Mouse (Mus musculus) stomach, embryonic 15.5 days (tissue): Measurements from ENCODE around the gene D1Pas1. TPM values are rescaled to one million over a fixed set of nuclear protein-coding genes. Genes with fewer than 3 reads are reported as not detected.

ENCODE experiments used
- ATAC-seq: fragments of 200-750 bp; cut with Nextera tagmentation; 2 replicates; pipeline ENCODE4 v1.8.0; 2017; ENCODE audit warnings: low read depth, moderate number of reproducible peaks, moderate TSS enrichment; ENCODE audit not compliant: insufficient read depth, low FRiP score
- H3K27ac ChIP-seq: fragments of 300-500 bp; sonication (generic); 2 replicates; pipeline ENCODE4 v1.5.1; 2015; ENCODE audit warnings: mild to moderate bottlenecking, inconsistent platforms
- H3K27me3 ChIP-seq: fragments of 300-500 bp; sonication (generic); replicated peaks from 2 replicates; pipeline ENCODE4 v1.6.1; 2015; ENCODE audit warnings: inconsistent platforms
- H3K36me3 ChIP-seq: fragments of 300-500 bp; sonication (generic); 2 replicates; pipeline ENCODE4 v1.6.1; 2015; ENCODE audit warnings: inconsistent platforms
- H3K4me1 ChIP-seq: fragments of 300-500 bp; sonication (generic); 2 replicates; pipeline ENCODE4 v1.6.1; 2015; ENCODE audit warnings: inconsistent platforms
- H3K4me2 ChIP-seq: fragments of 300-500 bp; sonication (generic); 2 replicates; pipeline ENCODE4 v1.6.1; 2015; ENCODE audit warnings: mild to moderate bottlenecking, inconsistent platforms
- H3K4me3 ChIP-seq: fragments of 300-500 bp; sonication (generic); replicated peaks from 2 replicates; pipeline ENCODE4 v1.5.1; 2015; ENCODE audit warnings: inconsistent platforms
- H3K9ac ChIP-seq: fragments of 300-500 bp; sonication (generic); 2 replicates; pipeline ENCODE4 v1.6.1; 2015; ENCODE audit warnings: inconsistent platforms
- H3K9me3 ChIP-seq: fragments of 300-500 bp; sonication (generic); 2 replicates; pipeline ENCODE4 v1.6.1; 2016; ENCODE audit warnings: inconsistent platforms
- WGBS: fragments of 180-500 bp; shearing (Covaris S2); methylation state at CpG from one replicate; pipeline ENCODE4 v1.1.7; 2015; 5-methylcytosine and 5-hydroxymethylcytosine counted together
- polyA plus RNA-seq: library from polyadenylated mRNA; unstranded; fragments of >200 nt; fragmentation: Nextera tagmentation; extraction: Ambion mirVana; gene quantifications from 2 replicates; pipeline ENCODE4 v1.2.1, GENCODE M21; 2015

D1Pas1 gene
- polyA plus RNA-seq, 1 experiment from 2014 or later: 0.06 TPM

DNA sequence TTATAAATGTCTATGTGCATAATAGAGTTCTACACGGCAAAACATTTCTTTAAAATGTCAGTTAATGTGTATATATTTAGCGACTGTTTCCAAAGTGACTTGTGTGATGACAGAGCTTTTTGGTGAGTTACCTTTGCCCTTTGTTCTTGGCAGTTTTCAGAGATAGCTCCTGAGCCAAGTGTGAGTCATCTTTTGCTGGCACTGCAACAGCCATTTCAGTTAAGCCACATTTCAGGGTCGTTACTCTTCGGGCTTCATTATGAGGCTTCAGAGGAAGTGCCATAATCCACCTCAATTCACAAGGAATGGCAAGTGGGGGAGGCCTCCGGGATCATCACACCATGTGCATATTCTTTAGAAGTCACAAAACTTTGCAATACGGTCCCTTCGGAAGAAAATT is 52.8 kb downstream of the D1Pas1 start:
- Histone ChIP-seq H3K4me1 (no peaks in the 10 kb centered on the region), H3K9ac (no peak overlapping the region), H3K27me3 (no peaks in the 10 kb centered on the region), H3K27ac (no peak overlapping the region), H3K36me3 (no peaks in the 10 kb centered on the region), H3K9me3 (no peaks in the 10 kb centered on the region), H3K4me2 (no peak overlapping the region), H3K4me3 (no peak overlapping the region)
- WGBS: 58% methylated on average over 7 of the region's 7 CpGs
- ATAC-seq: no peak

Other genes starting within 250 kb of the D1Pas1 start
- 61.9 and 65.3 TPM in 2 replicates for gene Rrp15, start 218.1 kb upstream of the D1Pas1 start, polyA plus RNA-seq
- 0.67 TPM in 2 replicates for gene Spata17, start 248.0 kb downstream of the D1Pas1 start, polyA plus RNA-seq
- gene Gpatch2, start 248.1 kb downstream of the D1Pas1 start, polyA plus RNA-seq: 15.1 and 19.0 TPM in 2 replicates